Mouse (Mus musculus): Measurements from ENCODE around the gene Akap13.

Akap13 gene

DNA sequence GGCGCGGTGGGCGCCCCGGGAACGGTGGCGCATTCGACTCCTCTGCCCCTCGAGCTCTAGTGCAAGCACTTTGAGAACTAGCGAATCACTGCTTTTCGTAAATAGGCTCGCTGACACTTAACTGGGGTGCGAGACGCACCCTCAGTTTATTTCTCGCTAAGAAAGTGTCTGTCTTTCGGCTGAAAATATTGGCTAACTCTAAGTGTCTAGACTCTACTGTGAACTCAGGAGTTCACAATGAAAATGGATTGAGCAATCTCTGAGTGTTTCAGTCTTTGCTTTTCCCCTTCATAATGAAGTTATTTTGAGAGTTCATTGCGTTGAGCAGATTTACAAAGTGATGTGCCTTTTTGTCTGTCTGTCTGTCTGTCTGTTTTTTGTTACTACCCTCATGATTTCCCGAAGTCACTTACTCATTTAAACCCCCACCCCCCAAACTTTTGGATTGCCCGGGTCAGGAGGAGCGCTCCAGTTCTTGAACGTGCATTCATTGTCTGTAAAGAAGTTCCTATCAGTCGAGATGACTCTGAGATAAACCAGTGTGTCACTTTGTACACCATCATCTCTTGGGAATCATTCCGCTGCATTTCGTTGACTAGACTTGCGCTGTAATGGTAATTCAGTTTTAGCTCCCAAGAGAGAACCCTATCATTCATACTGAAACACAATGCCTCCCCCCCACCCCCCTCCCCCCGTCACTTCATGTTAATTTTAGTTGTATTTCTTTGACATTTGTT is 986 bp downstream of the Akap13 start:
- in situ Hi-C loops (cut with MboI, MseI), result loop anchor here (10.0 kb wide), 1 partner anchor 1862 kb away; no protein-coding TSS in a partner anchor

- in situ Hi-C loops (cut with MboI, MseI), result no loop called here
Observed at GRCm38 (mm10) chr7:75460290-75460689, 5.0 kb downstream of the Akap13 start.

- in situ Hi-C loops (cut with MboI, MseI), result no loop called here
Observed at GRCm38 (mm10) chr7:75463579-75464162, 8.3 kb downstream of the Akap13 start.

DNA sequence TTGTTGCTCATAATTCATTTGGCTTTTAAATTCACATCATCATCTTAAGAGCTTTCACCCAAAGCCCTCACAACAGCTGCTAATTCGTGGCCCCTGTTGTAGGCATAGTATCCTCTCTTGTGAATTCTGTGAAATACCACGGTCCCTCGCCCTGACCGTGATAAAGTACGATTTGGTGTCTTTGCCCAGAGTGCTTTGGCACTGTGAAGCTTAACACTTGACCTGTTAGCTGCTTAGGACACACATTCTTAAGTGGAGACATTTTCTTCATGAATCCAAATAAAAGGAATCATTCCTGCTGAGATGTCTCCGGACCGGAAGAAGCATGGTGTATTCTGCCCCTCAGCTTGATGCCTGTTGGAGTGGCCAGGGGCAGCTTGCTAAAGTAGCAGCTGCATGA is 12.5 kb downstream of the Akap13 start:
- in situ Hi-C loops (cut with MboI, MseI), result no loop called here

DNA sequence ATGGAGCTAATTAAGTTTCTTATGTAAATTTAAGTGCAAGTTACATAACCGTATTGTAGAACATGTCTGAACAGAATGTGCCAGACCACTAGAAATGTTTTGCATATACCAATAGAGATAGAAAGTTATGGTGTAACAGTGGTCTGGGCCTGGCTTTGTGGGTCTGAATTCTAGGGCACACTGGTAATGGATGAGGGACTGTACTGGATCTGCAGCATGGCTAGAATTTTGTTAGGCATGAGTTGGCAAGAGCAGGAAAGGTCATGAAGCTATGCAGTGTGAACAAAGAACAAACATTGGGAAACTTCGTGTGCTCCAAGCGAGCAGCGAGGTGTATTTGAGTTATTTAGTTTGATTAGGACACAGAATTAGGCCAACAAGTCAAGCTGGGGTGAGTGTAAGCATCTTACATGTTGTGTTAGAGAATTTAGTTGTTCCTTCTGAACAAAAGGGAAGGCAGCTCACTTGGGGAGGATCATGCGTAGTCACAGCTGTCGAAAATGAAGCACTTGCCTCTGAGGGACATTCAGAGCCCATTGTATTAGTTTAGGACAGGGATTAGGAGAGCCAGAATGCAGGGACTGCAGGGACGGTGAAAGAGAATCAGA is 15.1 kb downstream of the Akap13 start:
- in situ Hi-C loops (cut with MboI, MseI), result no loop called here

DNA sequence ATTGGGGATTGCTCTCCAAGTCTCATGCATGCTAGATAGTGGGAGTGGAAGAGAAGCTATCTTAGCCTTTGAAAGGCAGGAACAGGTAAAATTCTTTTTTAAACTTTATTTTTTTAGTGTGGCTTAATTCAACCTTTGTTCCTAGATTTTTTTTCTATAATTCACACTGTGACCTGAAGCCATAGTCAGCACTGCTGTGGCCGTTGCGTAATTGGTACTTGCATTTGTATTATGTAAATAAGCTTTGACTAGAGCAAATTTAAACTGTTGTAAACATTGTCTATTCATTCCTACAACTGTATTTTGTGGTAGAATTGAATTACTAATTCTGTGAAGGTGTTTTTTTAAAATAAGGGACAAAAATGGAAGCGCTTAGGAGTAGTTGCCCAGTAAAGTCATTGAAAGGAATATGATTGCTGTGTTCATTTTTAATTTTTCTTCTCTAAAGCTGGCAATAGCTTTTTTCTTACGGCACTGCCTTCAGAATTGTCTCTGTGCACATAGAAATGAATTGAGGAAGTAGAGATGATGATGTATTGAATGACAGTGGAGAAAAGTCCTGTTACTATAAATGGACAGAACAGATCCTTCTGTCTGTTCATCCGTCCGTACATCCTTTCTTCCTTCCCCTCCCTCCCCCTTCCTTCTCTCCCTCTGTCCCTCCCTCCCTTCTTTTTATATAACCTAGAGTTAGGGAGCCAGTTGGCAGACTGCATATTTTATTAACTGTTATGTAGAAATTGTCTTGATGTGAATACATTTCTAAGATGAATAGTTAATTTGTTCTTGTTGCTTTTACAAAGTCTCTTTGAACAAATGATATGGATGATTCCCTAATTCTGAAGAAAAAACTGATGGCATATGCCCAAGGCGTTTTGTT is 17.2 kb downstream of the Akap13 start:
- in situ Hi-C loops (cut with MboI, MseI), result no loop called here

- in situ Hi-C loops (cut with MboI, MseI), result no loop called here
Observed at GRCm38 (mm10) chr7:75473294-75473693, 18.0 kb downstream of the Akap13 start.

- in situ Hi-C loops (cut with MboI, MseI), result no loop called here
Observed at GRCm38 (mm10) chr7:75474064-75474463, 18.7 kb downstream of the Akap13 start.

DNA sequence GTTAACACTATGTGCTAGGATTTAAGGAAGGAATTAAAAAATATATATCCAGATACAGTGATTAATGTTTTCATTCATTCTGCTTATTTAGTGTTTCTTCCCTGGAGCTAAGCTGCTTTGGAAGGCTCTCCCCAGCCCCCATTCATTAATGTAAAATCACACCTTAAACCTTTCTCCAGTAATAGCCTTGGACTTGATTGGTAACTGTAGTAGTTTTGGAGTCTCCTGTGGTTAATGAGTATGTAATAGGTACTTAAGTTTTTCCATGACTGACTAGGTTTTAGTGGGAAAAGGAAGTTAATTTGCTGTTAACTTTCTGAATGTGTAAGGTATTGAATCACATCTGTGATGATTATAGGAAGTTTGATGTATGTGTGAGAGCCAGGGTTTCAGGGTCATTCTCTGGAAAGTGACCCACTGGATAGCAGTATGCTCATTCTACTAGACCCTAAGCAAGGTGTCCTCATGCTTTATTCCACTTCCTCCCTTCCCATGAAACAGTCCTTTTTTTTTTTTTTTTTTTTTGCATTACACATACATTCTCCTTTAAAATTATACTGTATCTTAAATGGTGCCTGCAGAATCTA is 19.3 kb downstream of the Akap13 start:
- in situ Hi-C loops (cut with MboI, MseI), result no loop called here

- in situ Hi-C loops (cut with MboI, MseI), result no loop called here
Observed at GRCm38 (mm10) chr7:75478060-75478459, 22.7 kb downstream of the Akap13 start.

- in situ Hi-C loops (cut with MboI, MseI), result loop anchor here (5.0 kb wide), 1 partner anchor 56 kb away; no protein-coding TSS in a partner anchor
Observed at GRCm38 (mm10) chr7:75480721-75481426, 25.5 kb downstream of the Akap13 start.

DNA sequence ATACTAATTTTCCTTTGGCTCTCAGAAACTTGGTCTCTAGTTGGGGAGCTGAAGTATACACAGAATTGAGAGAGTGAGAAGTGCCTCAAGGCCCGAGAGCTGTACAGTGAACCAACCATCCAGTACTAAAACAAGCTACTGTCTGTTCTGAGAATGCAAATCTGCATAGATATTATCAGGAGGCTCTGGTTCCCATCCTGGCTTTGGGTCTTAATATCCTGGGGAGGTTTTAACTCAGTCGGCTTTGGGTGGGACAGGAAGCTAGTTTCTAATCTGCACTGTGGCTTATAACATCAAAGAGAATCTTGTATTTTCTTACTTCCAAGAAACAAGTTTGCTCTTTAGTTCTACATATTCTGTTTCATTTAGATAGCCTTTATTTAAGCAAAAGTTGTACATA is 30.7 kb downstream of the Akap13 start:
- in situ Hi-C loops (cut with MboI, MseI), result no loop called here

DNA sequence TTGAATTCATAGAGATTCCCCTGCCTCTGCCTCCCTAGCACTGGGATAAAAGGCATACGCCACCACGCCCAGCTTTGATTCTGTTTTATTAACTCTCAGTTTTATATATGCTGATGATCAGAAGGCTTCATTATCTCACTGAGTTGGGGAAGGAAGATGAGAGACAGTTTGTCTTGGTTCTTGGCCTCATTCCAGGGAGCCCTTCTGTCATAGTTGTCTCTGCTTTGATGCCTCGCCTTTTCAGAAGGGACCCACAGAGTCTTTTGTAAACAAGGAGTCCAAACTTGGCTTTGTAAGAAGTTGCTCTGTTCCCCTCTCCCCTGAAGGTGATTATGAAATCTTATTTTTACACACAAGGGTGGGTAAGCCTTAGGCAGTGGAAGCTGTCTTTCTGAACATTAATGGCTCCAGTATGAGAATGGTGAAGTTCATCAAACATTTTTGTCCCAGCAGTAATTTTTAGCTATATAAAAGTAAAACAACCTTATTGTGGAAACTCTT is 40.7 kb downstream of the Akap13 start:
- in situ Hi-C loops (cut with MboI, MseI), result no loop called here

GRCm38 (mm10) chr7:75498627-75499026 is 43.3 kb downstream of the Akap13 start:
- in situ Hi-C loops (cut with MboI, MseI), result no loop called here

DNA sequence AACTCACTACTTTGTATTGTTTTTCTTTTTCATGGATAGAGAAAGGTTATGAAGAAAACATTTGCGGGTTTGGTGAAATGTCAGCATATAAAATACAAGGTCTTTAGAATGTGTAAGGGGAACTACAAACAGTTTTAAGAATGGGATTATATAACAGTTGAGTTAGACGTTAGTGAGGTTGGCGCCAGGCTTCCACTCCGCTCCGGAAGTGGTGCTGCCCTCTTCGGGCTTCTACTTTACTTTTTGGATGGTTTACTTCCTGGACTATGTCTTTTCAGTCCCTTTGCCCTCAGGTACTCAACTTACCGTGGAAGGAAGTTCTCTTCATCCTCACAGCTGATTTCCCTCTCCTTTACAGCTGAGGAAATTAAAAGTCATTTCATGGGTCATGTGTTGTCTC is 43.9 kb downstream of the Akap13 start:
- in situ Hi-C loops (cut with MboI, MseI), result no loop called here

DNA sequence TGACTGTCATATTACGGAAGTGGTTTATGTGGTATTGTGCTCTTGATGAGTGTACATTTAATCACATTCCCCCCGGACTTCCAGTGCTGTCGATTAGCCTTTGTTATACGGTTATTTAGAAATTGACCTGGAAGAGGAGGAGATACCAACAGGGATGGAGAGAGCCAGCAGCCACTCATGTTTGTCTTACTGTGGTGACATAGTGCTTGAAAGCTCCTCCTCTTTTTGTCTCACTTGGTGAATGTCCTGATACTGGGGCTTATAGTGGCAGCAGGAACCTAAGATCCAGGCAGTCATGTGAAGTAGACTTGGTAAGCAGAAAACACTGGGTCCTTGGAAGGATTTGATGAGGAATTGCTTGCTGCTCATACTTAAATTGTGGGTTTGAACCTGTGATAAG is 44.8 kb downstream of the Akap13 start:
- in situ Hi-C loops (cut with MboI, MseI), result no loop called here

DNA sequence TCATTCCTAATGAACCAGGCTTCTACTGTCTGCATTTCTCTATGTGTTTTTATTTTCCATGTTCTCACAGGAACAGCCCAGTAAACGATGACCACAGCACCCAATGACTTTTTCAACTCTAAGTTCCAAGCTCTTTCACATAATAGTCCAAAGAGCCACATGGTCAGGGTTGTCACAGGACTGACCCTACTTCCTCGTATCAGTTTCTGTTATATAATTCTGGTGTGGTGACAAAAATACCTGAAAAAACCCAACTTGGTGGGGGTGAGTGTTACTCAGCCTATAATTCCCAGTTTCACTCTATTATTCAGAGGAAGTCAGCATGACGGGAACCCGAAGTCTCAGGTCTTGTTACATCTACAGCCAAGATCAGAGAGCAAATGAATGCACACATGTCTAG is 45.5 kb downstream of the Akap13 start:
- in situ Hi-C loops (cut with MboI, MseI), result no loop called here

DNA sequence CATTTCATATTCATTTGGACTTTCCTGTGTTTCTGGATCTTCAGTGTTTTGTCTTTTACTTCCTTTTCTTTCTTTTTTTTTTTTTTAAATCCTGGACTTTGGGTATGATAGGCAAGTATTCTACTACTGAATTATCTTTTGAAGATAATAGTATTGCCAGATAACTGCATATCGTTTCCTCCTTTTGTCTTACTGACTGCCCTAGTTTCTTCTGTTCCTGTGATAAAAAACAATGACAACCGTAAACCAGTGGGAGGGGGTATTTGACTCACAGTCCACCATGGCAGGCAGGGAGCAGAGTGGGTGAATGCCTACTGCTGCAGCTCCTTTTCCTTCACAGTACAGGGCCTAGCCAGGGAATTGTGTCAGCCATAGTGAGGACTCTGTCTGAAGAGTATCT is 49.2 kb downstream of the Akap13 start:
- in situ Hi-C loops (cut with MboI, MseI), result no loop called here

DNA sequence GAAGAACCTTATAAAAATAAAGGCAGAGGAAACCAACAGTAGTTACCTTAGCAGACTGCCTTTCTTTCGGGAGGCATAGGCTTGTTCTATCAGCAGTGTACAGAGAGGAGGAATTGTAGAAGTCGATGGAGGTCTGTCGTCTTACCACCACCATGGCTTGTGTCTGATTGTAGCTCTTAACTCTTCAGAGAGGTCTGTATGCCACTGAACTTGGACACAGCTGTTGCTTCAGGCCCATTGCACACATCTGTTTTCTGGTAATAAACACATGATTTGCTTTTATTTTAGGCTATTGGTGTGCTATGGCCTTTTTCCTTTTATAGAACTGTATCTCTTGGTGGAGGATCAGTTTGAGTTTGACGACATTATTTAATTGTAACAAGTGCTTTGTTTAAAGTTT is 51.3 kb downstream of the Akap13 start:
- in situ Hi-C loops (cut with MboI, MseI), result no loop called here

DNA sequence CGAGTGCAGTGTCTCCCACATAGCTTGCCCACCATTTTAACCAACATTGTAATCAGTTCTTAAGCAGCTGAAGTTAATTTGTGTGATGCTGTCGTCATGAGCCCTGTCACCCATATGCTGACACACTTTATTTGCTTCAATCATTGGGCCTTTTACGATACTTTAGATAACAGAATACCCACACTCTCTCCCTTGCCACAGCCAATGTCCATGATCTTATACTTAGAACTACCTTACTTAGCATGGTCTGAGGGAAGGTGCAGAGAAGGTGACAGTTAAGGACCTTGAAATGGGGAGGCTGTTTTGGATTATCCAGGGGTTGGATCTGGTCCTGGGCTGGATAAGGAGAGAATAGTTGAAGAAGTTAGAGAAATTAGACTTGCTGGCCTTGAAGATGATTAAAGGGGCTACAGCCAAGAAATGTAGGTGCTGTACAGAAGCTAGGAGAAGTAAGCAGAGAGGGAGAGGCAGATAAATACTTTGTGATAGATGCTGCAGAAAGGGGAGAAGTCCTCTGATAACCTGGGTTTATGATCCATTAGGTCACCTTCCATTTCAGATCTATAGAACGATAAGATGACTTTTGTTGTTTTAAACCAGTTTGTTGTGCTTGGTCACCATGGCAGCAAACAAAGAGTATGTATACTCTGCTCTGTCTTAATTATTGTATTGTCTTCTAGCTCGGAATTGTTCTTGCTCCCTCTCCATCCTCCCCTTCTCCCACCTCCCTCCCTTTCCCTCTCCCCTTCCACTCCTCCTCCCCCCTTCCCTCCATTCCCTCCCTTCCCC is 53.9 kb downstream of the Akap13 start:
- in situ Hi-C loops (cut with MboI, MseI), result no loop called here

Measured in T-helper 1 cell (primary cell).